Mouse (Mus musculus): ENCODE measurements around the gene Lct. TPM values are rescaled to one million over a fixed set of nuclear protein-coding genes. Genes with fewer than 3 reads are reported as not detected.

Gene Lct
- polyA plus RNA-seq (2014; fragmentation: Nextera tagmentation; extraction: Ambion mirVana), result 0.24 and 0.40 TPM in 2 replicates

- H3K36me3 ChIP-seq (ENCODE audit: control insufficient read depth, insufficient read depth, low read length), result peaks cover 5% of the 10 kb centered on the region
- no peaks in the 10 kb centered on the region for H3K27me3 ChIP-seq (ENCODE audit: control insufficient read depth, insufficient read depth, low read length)
- H3K27ac ChIP-seq (ENCODE audit: low read depth, low read length), result no peak within 1 kb of the TSS
- no peak within 1 kb of the TSS for H3K4me3 ChIP-seq (ENCODE audit: low read depth, low read length)
- no peaks in the 10 kb centered on the region for H3K4me1 ChIP-seq (ENCODE audit: control insufficient read depth, insufficient read depth, low read length)
- H3K9ac ChIP-seq (ENCODE audit: low read length), result no peak within 1 kb of the TSS
- 92% methylated on average over 3 of the region's 3 CpGs for WGBS
- H3K4me2 ChIP-seq (ENCODE audit: low read depth), result no peak within 1 kb of the TSS
- ATAC-seq (ENCODE audit: insufficient read depth, low FRiP score, low TSS enrichment), result no peak
- H3K9me3 ChIP-seq (ENCODE audit: control insufficient read depth, low read length), result no peaks in the 10 kb centered on the region
- DNase-seq (ENCODE audit: low spot score), result no peak
These were observed at the start of gene Lct for GRCm38 (mm10) chr1:128328218-128328617. TSS of gene Lct (minus strand) at chr1:128328318.

GRCm38 (mm10) chr1:128376841-128377240 lies 48.7 kb upstream of the Lct start:
- no peak for ATAC-seq (ENCODE audit: insufficient read depth, low FRiP score, low TSS enrichment)

GRCm38 (mm10) chr1:128372143-128372860 lies 44.2 kb upstream of the Lct start:
- H3K27me3 ChIP-seq (ENCODE audit: control insufficient read depth, insufficient read depth, low read length), result no peaks in the 10 kb centered on the region
- no peak overlapping the region for H3K9ac ChIP-seq (ENCODE audit: low read length)
- H3K4me2 ChIP-seq (ENCODE audit: low read depth), result no peak overlapping the region
- no peak for ATAC-seq (ENCODE audit: insufficient read depth, low FRiP score, low TSS enrichment)
- H3K4me1 ChIP-seq (ENCODE audit: control insufficient read depth, insufficient read depth, low read length), result no peaks in the 10 kb centered on the region
- no peak for DNase-seq (ENCODE audit: low spot score)
- H3K4me3 ChIP-seq (ENCODE audit: low read depth, low read length), result no peak overlapping the region
- 90% methylated on average over 7 of the region's 7 CpGs for WGBS
- peaks cover 2% of the 10 kb centered on the region; the same call in 1 of the 2 replicates for H3K36me3 ChIP-seq (ENCODE audit: control insufficient read depth, insufficient read depth, low read length)
- no peaks in the 10 kb centered on the region for H3K9me3 ChIP-seq (ENCODE audit: control insufficient read depth, low read length)
- no peak overlapping the region for H3K27ac ChIP-seq (ENCODE audit: low read depth, low read length)

More at GRCm38 (mm10) chr1:128376841-128377240, 48.7 kb upstream of the Lct start:
- Histone ChIP-seq H3K9me3 (ENCODE audit: control insufficient read depth, low read length) (no peaks in the 10 kb centered on the region), H3K27ac (ENCODE audit: low read depth, low read length) (no peak overlapping the region), H3K27me3 (ENCODE audit: control insufficient read depth, insufficient read depth, low read length) (no peaks in the 10 kb centered on the region), H3K9ac (ENCODE audit: low read length) (no peak overlapping the region), H3K4me2 (ENCODE audit: low read depth) (no peak overlapping the region), H3K36me3 (ENCODE audit: control insufficient read depth, insufficient read depth, low read length) (peaks cover 2% of the 10 kb centered on the region; the same call in 1 of the 2 replicates), H3K4me3 (ENCODE audit: low read depth, low read length) (no peak overlapping the region), H3K4me1 (ENCODE audit: control insufficient read depth, insufficient read depth, low read length) (no peaks in the 10 kb centered on the region)
- 97% methylated on average over 4 of the region's 4 CpGs for WGBS
- DNase-seq (ENCODE audit: low spot score), result no peak

GRCm38 (mm10) chr1:128368732-128369441 lies 40.8 kb upstream of the Lct start:
- peak; percentile 68 for DNase-seq (ENCODE audit: low spot score)

GRCm38 (mm10) chr1:128360601-128361000 lies 32.5 kb upstream of the Lct start:
- H3K27ac ChIP-seq (ENCODE audit: low read depth, low read length), result no peak overlapping the region
- H3K4me3 ChIP-seq (ENCODE audit: low read depth, low read length), result no peak overlapping the region
- H3K4me1 ChIP-seq (ENCODE audit: control insufficient read depth, insufficient read depth, low read length), result 0 out of 2 replicates have a peak, but pooled peaks cover 3% of the 10 kb centered on the region
- WGBS, result 89% methylated on average over 2 of the region's 2 CpGs
- no peak overlapping the region for H3K4me2 ChIP-seq (ENCODE audit: low read depth)
- DNase-seq (ENCODE audit: low spot score) (no peak), ATAC-seq (ENCODE audit: insufficient read depth, low FRiP score, low TSS enrichment) (no peak)
- no peaks in the 10 kb centered on the region for H3K36me3 ChIP-seq (ENCODE audit: control insufficient read depth, insufficient read depth, low read length)
- no peak overlapping the region for H3K9ac ChIP-seq (ENCODE audit: low read length)
- no peaks in the 10 kb centered on the region for H3K27me3 ChIP-seq (ENCODE audit: control insufficient read depth, insufficient read depth, low read length)
- no peaks in the 10 kb centered on the region for H3K9me3 ChIP-seq (ENCODE audit: control insufficient read depth, low read length)

More at GRCm38 (mm10) chr1:128368732-128369441, 40.8 kb upstream of the Lct start:
- Histone ChIP-seq H3K27ac (ENCODE audit: low read depth, low read length) (no peak overlapping the region), H3K4me2 (ENCODE audit: low read depth) (no peak overlapping the region), H3K4me1 (ENCODE audit: control insufficient read depth, insufficient read depth, low read length) (no peaks in the 10 kb centered on the region), H3K27me3 (ENCODE audit: control insufficient read depth, insufficient read depth, low read length) (no peaks in the 10 kb centered on the region), H3K9ac (ENCODE audit: low read length) (no peak overlapping the region), H3K9me3 (ENCODE audit: control insufficient read depth, low read length) (no peaks in the 10 kb centered on the region), H3K4me3 (ENCODE audit: low read depth, low read length) (no peak overlapping the region), H3K36me3 (ENCODE audit: control insufficient read depth, insufficient read depth, low read length) (peaks cover 2% of the 10 kb centered on the region; the same call in 1 of the 2 replicates)
- WGBS, result 83% methylated on average over 5 of the region's 5 CpGs
- peak; percentile 35; the same call in 1 of the 2 replicates for ATAC-seq (ENCODE audit: insufficient read depth, low FRiP score, low TSS enrichment)

- WGBS, result 3% methylated on average over 38 of the region's 38 CpGs
- 0 out of 2 replicates have a peak, but pooled peaks cover 3% of the 10 kb centered on the region for H3K4me1 ChIP-seq (ENCODE audit: control insufficient read depth, insufficient read depth, low read length)
- H3K36me3 ChIP-seq (ENCODE audit: control insufficient read depth, insufficient read depth, low read length), result 0 out of 2 replicates have a peak, but pooled peaks cover 2% of the 10 kb centered on the region
- peak; percentile 98 for ATAC-seq (ENCODE audit: insufficient read depth, low FRiP score, low TSS enrichment)
- H3K27me3 ChIP-seq (ENCODE audit: control insufficient read depth, insufficient read depth, low read length), result no peaks in the 10 kb centered on the region
- DNase-seq (ENCODE audit: low spot score), result peak; percentile 95
- peak within 1 kb of the TSS; percentile 49 for H3K4me2 ChIP-seq (ENCODE audit: low read depth)
- H3K9me3 ChIP-seq (ENCODE audit: control insufficient read depth, low read length), result no peaks in the 10 kb centered on the region
- peak within 1 kb of the TSS; percentile 82 for H3K9ac ChIP-seq (ENCODE audit: low read length)
- peak within 1 kb of the TSS; percentile 74 for H3K27ac ChIP-seq (ENCODE audit: low read depth, low read length)
- H3K4me3 ChIP-seq (ENCODE audit: low read depth, low read length), result peak within 1 kb of the TSS; percentile 63
These were observed 31.6 kb upstream of the Lct start, which contains the start of gene Mcm6 for GRCm38 (mm10) chr1:128359554-128360376. TSS of gene Mcm6 (minus strand) at chr1:128359664.

- WGBS, result under 1% methylated on average over 35 of the region's 35 CpGs
- H3K9me3 ChIP-seq (ENCODE audit: control insufficient read depth, low read length), result no peaks in the 10 kb centered on the region
- peak overlapping the region; percentile 74 for H3K27ac ChIP-seq (ENCODE audit: low read depth, low read length)
- peaks cover 2% of the 10 kb centered on the region; the same call in 1 of the 2 replicates for H3K36me3 ChIP-seq (ENCODE audit: control insufficient read depth, insufficient read depth, low read length)
- peak overlapping the region; percentile 49 for H3K4me2 ChIP-seq (ENCODE audit: low read depth)
- no peaks in the 10 kb centered on the region for H3K27me3 ChIP-seq (ENCODE audit: control insufficient read depth, insufficient read depth, low read length)
- peak overlapping the region; percentile 82 for H3K9ac ChIP-seq (ENCODE audit: low read length)
- DNase-seq (ENCODE audit: low spot score) (no peak), ATAC-seq (ENCODE audit: insufficient read depth, low FRiP score, low TSS enrichment) (peak; percentile 77)
- H3K4me1 ChIP-seq (ENCODE audit: control insufficient read depth, insufficient read depth, low read length), result 0 out of 2 replicates have a peak, but pooled peaks cover 3% of the 10 kb centered on the region
- peak overlapping the region; percentile 63 for H3K4me3 ChIP-seq (ENCODE audit: low read depth, low read length)
These were observed 30.9 kb upstream of the Lct start for GRCm38 (mm10) chr1:128358916-128359553.

- Histone ChIP-seq H3K4me2 (ENCODE audit: low read depth) (peak overlapping the region; percentile 49), H3K36me3 (ENCODE audit: control insufficient read depth, insufficient read depth, low read length) (peaks cover 4% of the 10 kb centered on the region), H3K4me1 (ENCODE audit: control insufficient read depth, insufficient read depth, low read length) (0 out of 2 replicates have a peak, but pooled peaks cover 3% of the 10 kb centered on the region), H3K27me3 (ENCODE audit: control insufficient read depth, insufficient read depth, low read length) (no peaks in the 10 kb centered on the region), H3K27ac (ENCODE audit: low read depth, low read length) (no peak overlapping the region), H3K4me3 (ENCODE audit: low read depth, low read length) (peak overlapping the region; percentile 63), H3K9me3 (ENCODE audit: control insufficient read depth, low read length) (no peaks in the 10 kb centered on the region), H3K9ac (ENCODE audit: low read length) (peak overlapping the region; percentile 82; the same call in 1 of the 2 replicates)
- ATAC-seq (ENCODE audit: insufficient read depth, low FRiP score, low TSS enrichment) (no peak), DNase-seq (ENCODE audit: low spot score) (no peak)
- WGBS, result 73% methylated on average over 6 of the region's 6 CpGs
These were observed 30.2 kb upstream of the Lct start for GRCm38 (mm10) chr1:128358276-128358675.

Data from neural tube, embryonic 11.5 days (tissue).